Mouse (Mus musculus) liver, postnatal 0 days (tissue): ENCODE measurements at regions not wholly inside any gene's neighbourhood (a gene's known extent, or its start where the extent isn't known, plus 50 kb on each side); places are given as distances from the start of the nearest gene placed in this dataset.
"Not testable (repeated sequence)": the region's sequence is repeated elsewhere in the genome, so short reads cannot be mapped to it uniquely, and the experiment has no call there.

ENCODE experiments used
- ATAC-seq: fragments of 200-750 bp; cut with Nextera tagmentation; 2 replicates; pipeline ENCODE4 v1.8.0; 2017; ENCODE audit warnings: mild to moderate bottlenecking, moderate library complexity
- DNase-seq: peaks from one replicate; pipeline ENCODE4 v3.0.0-alpha.2; 2016
- H3K27ac ChIP-seq: fragments of 300-500 bp; sonication (generic); 2 replicates; pipeline ENCODE4 v1.5.1; 2014; ENCODE audit warnings: antibody characterized with exemption, moderate library complexity, mild to moderate bottlenecking, low read depth
- H3K27me3 ChIP-seq: fragments of 300-500 bp; sonication (generic); 2 replicates; pipeline ENCODE4 v1.6.1; 2014; ENCODE audit warnings: low read length, control low read depth, mixed read lengths; ENCODE audit not compliant: insufficient read depth
- H3K36me3 ChIP-seq: fragments of 300-500 bp; sonication (generic); replicated peaks from 2 replicates; pipeline ENCODE4 v1.6.1; 2014; ENCODE audit warnings: mild to moderate bottlenecking, control low read depth, low read length, moderate library complexity, mixed read lengths; ENCODE audit not compliant: insufficient read depth
- H3K4me1 ChIP-seq: fragments of 300-500 bp; sonication (generic); 2 replicates; pipeline ENCODE4 v1.6.1; 2014; ENCODE audit warnings: antibody characterized with exemption, mild to moderate bottlenecking, control low read depth; ENCODE audit not compliant: insufficient read depth
- H3K4me2 ChIP-seq: fragments of 300-500 bp; sonication (generic); 2 replicates; pipeline ENCODE4 v1.6.1; 2014; ENCODE audit warnings: low read depth, mild to moderate bottlenecking, low read length, moderate library complexity, mixed read lengths
- H3K4me3 ChIP-seq: fragments of 300-500 bp; sonication (generic); 2 replicates; pipeline ENCODE4 v1.5.1; 2014; ENCODE audit warnings: low read depth, low read length
- H3K9ac ChIP-seq: fragments of 300-500 bp; sonication (generic); replicated peaks from 2 replicates; pipeline ENCODE4 v1.6.1; 2014; ENCODE audit warnings: mild to moderate bottlenecking, moderate library complexity
- H3K9me3 ChIP-seq: fragments of 300-500 bp; sonication (generic); 2 replicates; pipeline ENCODE4 v1.6.1; 2016; ENCODE audit warnings: mild to moderate bottlenecking, control low read depth, low read length, mixed read lengths
- CTCF ChIP-seq: sonication (generic); IDR thresholded peaks from 2 replicates; pipeline ENCODE4 v1.5.1; 2016; ENCODE audit warnings: antibody characterized with exemption, low read depth
- EP300 ChIP-seq: IDR thresholded peaks from 2 replicates; pipeline ENCODE4 v1.6.1; 2016; ENCODE audit warnings: antibody characterized with exemption, low read depth, mild to moderate bottlenecking
- WGBS: fragments of 180-500 bp; shearing (Covaris S2); extraction: QIAGEN DNeasy Blood & Tissue Kit; methylation state at CpG from one replicate; pipeline ENCODE4 v1.1.7; 2014; ENCODE audit not compliant: insufficient replicate concordance; 5-methylcytosine and 5-hydroxymethylcytosine counted together

DNA sequence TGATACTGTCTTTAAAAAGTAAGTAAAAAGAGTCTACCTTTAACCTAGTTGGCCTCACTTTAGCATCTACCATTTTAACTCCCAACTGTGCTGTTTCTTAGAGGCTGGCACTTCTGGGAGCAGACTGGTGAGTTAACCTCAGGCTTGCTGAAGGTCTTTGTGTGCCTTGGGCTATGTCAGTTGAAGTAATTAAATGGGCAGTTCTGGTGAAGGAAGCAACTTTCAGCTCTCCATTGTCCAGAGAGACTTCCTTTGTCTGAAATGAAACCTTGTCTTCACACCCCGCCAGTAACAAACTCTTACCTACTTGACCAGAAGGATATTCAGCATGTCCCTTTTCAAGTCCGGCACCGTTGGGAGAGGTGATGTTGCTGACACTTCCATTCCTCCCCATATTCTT, 55.5 kb downstream of the Zfp281 start:
- no peak overlapping the region for H3K9ac ChIP-seq
- no peak overlapping the region for H3K27ac ChIP-seq
- no peaks in the 10 kb centered on the region for H3K27me3 ChIP-seq
- H3K36me3 ChIP-seq: no peaks in the 10 kb centered on the region
- no peak for ATAC-seq
- TF ChIP-seq EP300 (no peak), CTCF (no peak)
- 74% methylated on average over 3 of the region's 3 CpGs for WGBS
- no peaks in the 10 kb centered on the region for H3K9me3 ChIP-seq
- peaks cover 31% of the 10 kb centered on the region for H3K4me1 ChIP-seq
- no peak for DNase-seq
- no peak overlapping the region for H3K4me3 ChIP-seq
- H3K4me2 ChIP-seq: no peak overlapping the region

GRCm38 (mm10) chr1:136682311-136682710, 57.6 kb downstream of the Zfp281 start:
- H3K4me2 ChIP-seq, H3K4me3 ChIP-seq, H3K9ac ChIP-seq, H3K27me3 ChIP-seq, H3K9me3 ChIP-seq, DNase-seq, H3K36me3 ChIP-seq: not testable (repeated sequence)
- WGBS: 63% methylated on average over 10 of the region's 10 CpGs
- Histone ChIP-seq H3K4me1 (peaks cover 43% of the 10 kb centered on the region), H3K27ac (peak overlapping the region; percentile 82)
- ATAC-seq: 0 out of 2 replicates have a peak, but pooled peaks have one; percentile 16

DNA sequence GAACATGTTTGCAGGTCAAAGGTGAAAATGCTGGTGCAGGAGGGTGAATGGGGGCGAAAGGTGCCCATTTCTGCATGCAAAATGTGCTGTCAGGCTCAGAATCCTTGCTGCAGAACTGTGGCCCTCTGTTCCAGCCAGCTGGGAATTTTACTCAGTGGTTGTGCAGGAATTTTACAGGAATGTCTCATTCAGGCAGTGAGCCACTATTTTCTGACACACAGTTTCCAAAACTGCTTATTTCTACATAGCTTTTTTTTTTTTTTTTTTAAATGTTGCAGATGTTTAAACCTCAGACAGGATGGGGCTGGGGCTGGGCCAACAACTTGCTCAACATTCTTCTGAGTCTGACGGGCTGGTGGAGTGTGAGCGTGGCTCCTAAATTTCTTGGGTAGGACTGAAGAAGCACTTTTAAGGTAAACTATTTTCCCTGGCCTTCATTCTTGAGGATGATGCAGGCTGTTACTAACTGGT, 58.4 kb downstream of the Zfp281 start:
- peak overlapping the region; percentile 54 for H3K4me2 ChIP-seq
- H3K4me3 ChIP-seq: no peak overlapping the region
- DNase-seq (peak; percentile 59), ATAC-seq (peak; percentile 18; the same call in 1 of the 2 replicates)
- 34% methylated on average over 3 of the region's 3 CpGs for WGBS
- no peaks in the 10 kb centered on the region for H3K9me3 ChIP-seq
- H3K27me3 ChIP-seq: no peaks in the 10 kb centered on the region
- H3K4me1 ChIP-seq: peaks cover 43% of the 10 kb centered on the region
- H3K9ac ChIP-seq: no peak overlapping the region
- TF ChIP-seq CTCF (no peak), EP300 (peak; percentile 43; the same call in 1 of the 2 replicates)
- H3K36me3 ChIP-seq: no peaks in the 10 kb centered on the region
- H3K27ac ChIP-seq: peak overlapping the region; percentile 82

DNA sequence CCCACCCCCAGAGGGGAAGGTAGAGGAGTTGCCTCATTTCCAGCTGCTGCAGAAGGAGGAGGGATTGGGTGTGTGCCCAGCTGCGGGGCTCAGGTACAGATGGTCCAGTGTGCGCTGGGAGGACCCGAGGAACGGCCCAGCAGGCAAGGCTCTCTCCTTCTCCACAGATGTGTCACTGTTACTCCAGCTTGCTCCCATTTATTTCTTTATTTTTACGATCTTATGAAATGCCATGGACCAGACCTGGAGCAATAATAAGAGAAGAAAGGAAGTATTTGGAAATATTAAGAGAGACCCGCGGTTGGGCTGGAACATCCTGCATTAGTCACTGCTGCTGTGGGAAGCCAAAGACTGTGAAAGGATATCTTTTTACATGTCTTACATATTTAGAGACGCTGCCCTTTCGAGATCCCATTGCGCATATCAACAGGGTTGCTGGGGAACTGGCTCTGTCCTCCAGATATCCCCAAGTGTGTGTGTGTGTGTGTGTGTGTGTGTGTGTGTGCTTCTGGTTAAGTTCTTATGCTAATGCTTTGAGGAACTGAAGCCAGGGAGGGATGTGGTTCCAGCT, 58.9 kb downstream of the Zfp281 start:
- Histone ChIP-seq H3K4me1 (peaks cover 46% of the 10 kb centered on the region), H3K27ac (peak overlapping the region; percentile 82), H3K4me3 (no peak overlapping the region), H3K36me3 (no peaks in the 10 kb centered on the region), H3K4me2 (peak overlapping the region; percentile 54), H3K9me3 (no peaks in the 10 kb centered on the region), H3K27me3 (no peaks in the 10 kb centered on the region), H3K9ac (no peak overlapping the region)
- DNase-seq: peak; percentile 49
- TF ChIP-seq CTCF (no peak), EP300 (no peak)
- peak; percentile 28 for ATAC-seq
- WGBS: 37% methylated on average over 10 of the region's 10 CpGs

- no peak for ATAC-seq
Observed at GRCm38 (mm10) chr1:136684481-136684880, 59.8 kb downstream of the Zfp281 start.

GRCm38 (mm10) chr1:136685191-136686060, 60.7 kb downstream of the Zfp281 start:
- H3K9ac ChIP-seq: peak overlapping the region; percentile 47

More at GRCm38 (mm10) chr1:136684481-136684880, 59.8 kb downstream of the Zfp281 start:
- H3K9ac ChIP-seq: no peak overlapping the region
- no peak overlapping the region for H3K4me3 ChIP-seq
- DNase-seq: no peak
- WGBS: 76% methylated on average over 5 of the region's 5 CpGs
- H3K27ac ChIP-seq: peak overlapping the region; percentile 82
- no peaks in the 10 kb centered on the region for H3K27me3 ChIP-seq
- H3K9me3 ChIP-seq: no peaks in the 10 kb centered on the region
- TF ChIP-seq CTCF (no peak), EP300 (no peak)
- peak overlapping the region; percentile 54; the same call in 1 of the 2 replicates for H3K4me2 ChIP-seq
- H3K36me3 ChIP-seq: no peaks in the 10 kb centered on the region
- peaks cover 42% of the 10 kb centered on the region for H3K4me1 ChIP-seq

More at GRCm38 (mm10) chr1:136685191-136686060, 60.7 kb downstream of the Zfp281 start:
- peak; percentile 74 for ATAC-seq
- no peaks in the 10 kb centered on the region for H3K36me3 ChIP-seq
- H3K9me3 ChIP-seq: no peaks in the 10 kb centered on the region
- no peaks in the 10 kb centered on the region for H3K27me3 ChIP-seq
- peak overlapping the region; percentile 62 for H3K4me2 ChIP-seq
- WGBS: 15% methylated on average over 13 of the region's 13 CpGs
- H3K4me1 ChIP-seq: peaks cover 46% of the 10 kb centered on the region
- H3K27ac ChIP-seq: peak overlapping the region; percentile 82
- peak; percentile 53 for DNase-seq
- TF ChIP-seq CTCF (0 out of 2 replicates have a peak, but pooled peaks have one; percentile 7), EP300 (peak; percentile 86)
- H3K4me3 ChIP-seq: peak overlapping the region; percentile 41
